Mouse (Mus musculus) c-Kit-positive CD71-negative TER-119-negative erythroid progenitor cells, embryonic 14.5 days (primary cell): ENCODE results near the gene Fam240b.
"Not testable (repeated sequence)": the region's sequence is repeated elsewhere in the genome, so short reads cannot be mapped to it uniquely, and the experiment has no call there.

Experiments used
- DNase-seq: peaks from one replicate; pipeline ENCODE4 v3.0.0-alpha.2; 2013; ENCODE audit warnings: low read depth

The Fam240b gene

GRCm38 (mm10) chr13:64497692-64498091 lies at the start of gene Fam240b:
Fam240b (minus strand) TSS chr13:64497792.
- no peak for DNase-seq

GRCm38 (mm10) chr13:64530139-64530538 lies 32.5 kb upstream of the Fam240b start:
- DNase-seq, result no peak

- DNase-seq, result no peak
These were observed 29.1 kb upstream of the Fam240b start for GRCm38 (mm10) chr13:64526515-64527285.

- DNase-seq, result no peak
These were observed 16.7 kb upstream of the Fam240b start for GRCm38 (mm10) chr13:64514247-64514646.

- DNase-seq, result no peak
These were observed 14.0 kb upstream of the Fam240b start for GRCm38 (mm10) chr13:64511616-64512015.

GRCm38 (mm10) chr13:64507361-64507760 lies 9.8 kb upstream of the Fam240b start:
- DNase-seq, result no peak

GRCm38 (mm10) chr13:64502833-64503232 lies 5.2 kb upstream of the Fam240b start:
- no peak for DNase-seq

- no peak for DNase-seq
These were observed 4.0 kb downstream of the Fam240b start for GRCm38 (mm10) chr13:64493586-64493985.

- no peak for DNase-seq
These were observed 7.7 kb downstream of the Fam240b start for GRCm38 (mm10) chr13:64489886-64490285.

- DNase-seq, result no peak
These were observed 17.6 kb downstream of the Fam240b start for GRCm38 (mm10) chr13:64479960-64480359.

GRCm38 (mm10) chr13:64477968-64478367 lies 19.6 kb downstream of the Fam240b start:
- DNase-seq, result no peak

GRCm38 (mm10) chr13:64467886-64468285 lies 29.7 kb downstream of the Fam240b start:
- DNase-seq, result no peak

GRCm38 (mm10) chr13:64465166-64465565 lies 32.4 kb downstream of the Fam240b start:
- no peak for DNase-seq

GRCm38 (mm10) chr13:64462581-64462980 lies 35.0 kb downstream of the Fam240b start:
- DNase-seq, result no peak

- DNase-seq, result no peak
These were observed 39.4 kb downstream of the Fam240b start for GRCm38 (mm10) chr13:64458181-64458580.

GRCm38 (mm10) chr13:64457225-64457978 lies 40.2 kb downstream of the Fam240b start:
- DNase-seq, result not testable (repeated sequence)

GRCm38 (mm10) chr13:64450001-64450794 lies 47.4 kb downstream of the Fam240b start:
- no peak for DNase-seq

GRCm38 (mm10) chr13:64448729-64449128 lies 48.9 kb downstream of the Fam240b start:
- DNase-seq, result no peak

- DNase-seq, result no peak
These were observed 49.6 kb downstream of the Fam240b start for GRCm38 (mm10) chr13:64447947-64448346.

- no peak for DNase-seq
These were observed 52.2 kb downstream of the Fam240b start for GRCm38 (mm10) chr13:64445254-64445920.

GRCm38 (mm10) chr13:64443263-64443894 lies 54.2 kb downstream of the Fam240b start:
- DNase-seq, result no peak
